Mouse (Mus musculus) kidney, adult 2 months (tissue): Measurements from ENCODE around the gene BC005537. TPM values are rescaled to one million over a fixed set of nuclear protein-coding genes. Genes with fewer than 3 reads are reported as not detected.

Experiments used
- DNase-seq: peaks from one replicate; pipeline ENCODE4 v3.0.0; 2021
- H3K27ac ChIP-seq: fragments of 200-500 bp; 2 replicates; pipeline ENCODE4 v1.5.1; 2012; ENCODE audit warnings: low read depth, low read length, control low read depth, inconsistent platforms; ENCODE audit not compliant: insufficient read depth
- H3K27me3 ChIP-seq: fragments of 200-500 bp; replicated peaks from 2 replicates; pipeline ENCODE4 v1.6.1; 2012; ENCODE audit warnings: mild to moderate bottlenecking, moderate library complexity, low read length, inconsistent platforms; ENCODE audit not compliant: control insufficient read depth, insufficient read depth
- H3K36me3 ChIP-seq: fragments of 200-500 bp; 2 replicates; pipeline ENCODE4 v1.6.1; 2012; ENCODE audit warnings: mild to moderate bottlenecking, moderate library complexity, low read length, inconsistent platforms; ENCODE audit not compliant: control insufficient read depth, insufficient read depth
- H3K4me1 ChIP-seq: fragments of 200-500 bp; 2 replicates; pipeline ENCODE4 v1.6.1; 2011; ENCODE audit warnings: low read length; ENCODE audit not compliant: control insufficient read depth, insufficient read depth
- H3K4me3 ChIP-seq: fragments of 200-500 bp; 2 replicates; pipeline ENCODE4 v1.5.1; 2011; ENCODE audit warnings: mild to moderate bottlenecking, low read depth, low read length, control low read depth; ENCODE audit not compliant: insufficient read depth
- CTCF ChIP-seq: fragments of 200-500 bp; conservative IDR thresholded peaks from 2 replicates; pipeline ENCODE4 v1.5.1; 2011; ENCODE audit warnings: low read depth, mild to moderate bottlenecking, control low read depth, low read length, moderate library complexity, mixed read lengths; ENCODE audit not compliant: insufficient read depth, insufficient read length
- POLR2A ChIP-seq: fragments of 200-500 bp; IDR thresholded peaks from one replicate; pipeline ENCODE4 v1.6.1; 2011; ENCODE audit warnings: low read depth, low read length, control low read depth
- WGBS: fragments of 180-500 bp; shearing (Covaris S2); methylation state at CpG from one replicate; pipeline ENCODE4 v1.1.7; 2018; 5-methylcytosine and 5-hydroxymethylcytosine counted together
- polyA plus RNA-seq: library from polyadenylated mRNA; depleted of rRNA; stranded (reverse); fragments of >200 nt; gene quantifications from 2 replicates; pipeline ENCODE4 v1.2.3, GENCODE M21; 2012

Gene BC005537
- polyA plus RNA-seq, 1 experiment = 42.4 TPM

- peak; percentile 79 for DNase-seq
- H3K4me1 ChIP-seq = no peaks in the 10 kb centered on the region
- 35% methylated on average over 11 of the region's 11 CpGs for WGBS
- TF ChIP-seq CTCF (no peak), POLR2A (no peak)
- H3K36me3 ChIP-seq = no peaks in the 10 kb centered on the region
- H3K27ac ChIP-seq = no peak overlapping the region
- H3K27me3 ChIP-seq = no peaks in the 10 kb centered on the region
- no peak overlapping the region for H3K4me3 ChIP-seq
These were observed 15.4 kb upstream of the BC005537 start for GRCm38 (mm10) chr13:24786014-24786490.

- 88% methylated on average over 5 of the region's 5 CpGs for WGBS
- TF ChIP-seq POLR2A (no peak), CTCF (no peak)
These were observed 14.0 kb upstream of the BC005537 start for GRCm38 (mm10) chr13:24787477-24787876.

GRCm38 (mm10) chr13:24791349-24791748 lies 10.1 kb upstream of the BC005537 start:
- no peak overlapping the region for H3K4me3 ChIP-seq
- 77% methylated on average over 2 of the region's 2 CpGs for WGBS
- TF ChIP-seq CTCF = no peak
- TF ChIP-seq POLR2A = no peak

More at GRCm38 (mm10) chr13:24787477-24787876, 14.0 kb upstream of the BC005537 start:
- H3K27ac ChIP-seq = no peak overlapping the region
- H3K27me3 ChIP-seq = no peaks in the 10 kb centered on the region
- no peaks in the 10 kb centered on the region for H3K4me1 ChIP-seq
- no peak for DNase-seq
- H3K36me3 ChIP-seq = no peaks in the 10 kb centered on the region
- no peak overlapping the region for H3K4me3 ChIP-seq

GRCm38 (mm10) chr13:24792411-24793045 lies 8.9 kb upstream of the BC005537 start:
- no peaks in the 10 kb centered on the region for H3K27me3 ChIP-seq
- H3K36me3 ChIP-seq = no peaks in the 10 kb centered on the region
- no peak overlapping the region for H3K27ac ChIP-seq
- 65% methylated on average over 9 of the region's 9 CpGs for WGBS
- TF ChIP-seq POLR2A (no peak), CTCF (no peak)
- no peak for DNase-seq
- no peak overlapping the region for H3K4me3 ChIP-seq
- H3K4me1 ChIP-seq = no peaks in the 10 kb centered on the region

More at GRCm38 (mm10) chr13:24791349-24791748, 10.1 kb upstream of the BC005537 start:
- peak; percentile 31 for DNase-seq
- H3K4me1 ChIP-seq = no peaks in the 10 kb centered on the region
- no peak overlapping the region for H3K27ac ChIP-seq
- no peaks in the 10 kb centered on the region for H3K36me3 ChIP-seq
- H3K27me3 ChIP-seq = no peaks in the 10 kb centered on the region

- 97% methylated on average over 4 of the region's 4 CpGs for WGBS
- no peak overlapping the region for H3K4me3 ChIP-seq
These were observed 2.8 kb upstream of the BC005537 start for GRCm38 (mm10) chr13:24798686-24799085.

GRCm38 (mm10) chr13:24799378-24799777 lies 2.1 kb upstream of the BC005537 start:
- 55% methylated on average over 5 of the region's 5 CpGs for WGBS
- Histone ChIP-seq H3K36me3 (no peaks in the 10 kb centered on the region), H3K27me3 (no peaks in the 10 kb centered on the region), H3K4me3 (no peak overlapping the region), H3K4me1 (peaks cover 5% of the 10 kb centered on the region; the same call in 1 of the 2 replicates), H3K27ac (peak overlapping the region; percentile 81)
- TF ChIP-seq CTCF = no peak
- TF ChIP-seq POLR2A = no peak
- DNase-seq = peak; percentile 15

More at GRCm38 (mm10) chr13:24798686-24799085, 2.8 kb upstream of the BC005537 start:
- Histone ChIP-seq H3K36me3 (no peaks in the 10 kb centered on the region), H3K27ac (no peak overlapping the region), H3K27me3 (no peaks in the 10 kb centered on the region), H3K4me1 (peaks cover 3% of the 10 kb centered on the region; the same call in 1 of the 2 replicates)
- DNase-seq = no peak
- no peak for TF ChIP-seq CTCF
- TF ChIP-seq POLR2A = no peak

- WGBS = under 1% methylated on average over 31 of the region's 31 CpGs
- H3K27me3 ChIP-seq = no peaks in the 10 kb centered on the region
- H3K27ac ChIP-seq = peak overlapping the region; percentile 81
- TF ChIP-seq CTCF (no peak), POLR2A (no peak)
- H3K4me3 ChIP-seq = peak overlapping the region; percentile 68
- peaks cover 8% of the 10 kb centered on the region; the same call in 1 of the 2 replicates for H3K4me1 ChIP-seq
- DNase-seq = peak; percentile 60
- peaks cover 2% of the 10 kb centered on the region; the same call in 1 of the 2 replicates for H3K36me3 ChIP-seq
These were observed 1.4 kb upstream of the BC005537 start for GRCm38 (mm10) chr13:24799925-24800673.
